Mouse (Mus musculus): ENCODE results near the gene Zfp36l1. TPM values are rescaled to one million over a fixed set of nuclear protein-coding genes. Genes with fewer than 3 reads are reported as not detected.

The Zfp36l1 gene
- polyA plus RNA-seq, 2 experiments from 2014 or later: 109 to 180 TPM

GRCm38 (mm10) chr12:80064306-80064705 is 48.5 kb downstream of the Zfp36l1 start:
- no peak for ATAC-seq

GRCm38 (mm10) chr12:80063402-80064150 is 49.2 kb downstream of the Zfp36l1 start:
- no peak for ATAC-seq

- ATAC-seq: no peak
Measured at GRCm38 (mm10) chr12:80062410-80063401, 50.1 kb downstream of the Zfp36l1 start.

- no peak for ATAC-seq
Measured at GRCm38 (mm10) chr12:80061810-80062209, 51.0 kb downstream of the Zfp36l1 start.

- peak; percentile 23 for ATAC-seq
Measured at GRCm38 (mm10) chr12:80060809-80061208, 52.0 kb downstream of the Zfp36l1 start.

- peak; percentile 14 for ATAC-seq
Measured at GRCm38 (mm10) chr12:80060338-80060737, 52.5 kb downstream of the Zfp36l1 start.

GRCm38 (mm10) chr12:80059773-80060328 is 53.0 kb downstream of the Zfp36l1 start:
- ATAC-seq: no peak

Other genes starting within 250 kb of the Zfp36l1 start
- 10 to 100 TPM; 31.8 to 34.3 TPM for gene Actn1, start 147.4 kb upstream of the Zfp36l1 start, polyA plus RNA-seq (2017; shearing (Covaris generic))

Data from activated CD4-positive, CD25-positive, alpha-beta regulatory T cell, adult 4 months (primary cell).